Mouse (Mus musculus) bone marrow macrophage, adult 2 months (primary cell): Measurements from ENCODE around the gene Adar. TPM values are rescaled to one million over a fixed set of nuclear protein-coding genes. Genes with fewer than 3 reads are reported as not detected.
A peak's percentile ranks its signal among the peaks of the same experiment; 100 is the strongest.

ENCODE experiments used
- H3K27ac ChIP-seq: 2 replicates; pipeline ENCODE4 v1.5.1; 2012; ENCODE audit warnings: low read depth, low read length; ENCODE audit not compliant: insufficient read depth
- H3K4me1 ChIP-seq: 2 replicates; pipeline ENCODE4 v1.6.1; 2012; ENCODE audit warnings: low read length; ENCODE audit not compliant: control insufficient read depth, insufficient read depth
- H3K4me3 ChIP-seq: 2 replicates; pipeline ENCODE4 v1.5.1; 2012; ENCODE audit warnings: mild to moderate bottlenecking, low read length, moderate library complexity; ENCODE audit not compliant: insufficient read depth
- CTCF ChIP-seq: IDR thresholded peaks from 2 replicates; pipeline ENCODE4 v1.5.1; 2012; ENCODE audit warnings: low read depth, mild to moderate bottlenecking, low read length, moderate library complexity
- POLR2A ChIP-seq: IDR thresholded peaks from 2 replicates; pipeline ENCODE4 v1.6.1; 2012; ENCODE audit warnings: mild to moderate bottlenecking, low read depth, low read length, borderline replicate concordance
- polyA plus RNA-seq: library from polyadenylated mRNA; stranded (reverse); fragments of >200 nt; gene quantifications from 2 replicates; pipeline ENCODE4 v1.2.4, GENCODE M21; 2012; ENCODE audit not compliant: missing spikeins, insufficient read depth, insufficient read length

Adar gene
- polyA plus RNA-seq, 1 experiment, result 61.1 TPM

GRCm38 (mm10) chr3:89772588-89772967 is 57.8 kb downstream of the Adar start:
- Histone ChIP-seq H3K4me3 (peak overlapping the region; percentile 96), H3K27ac (peak overlapping the region; percentile 91), H3K4me1 (peaks cover 29% of the 10 kb centered on the region)
- TF ChIP-seq CTCF, result peak; percentile 85
- no peak for TF ChIP-seq POLR2A

DNA sequence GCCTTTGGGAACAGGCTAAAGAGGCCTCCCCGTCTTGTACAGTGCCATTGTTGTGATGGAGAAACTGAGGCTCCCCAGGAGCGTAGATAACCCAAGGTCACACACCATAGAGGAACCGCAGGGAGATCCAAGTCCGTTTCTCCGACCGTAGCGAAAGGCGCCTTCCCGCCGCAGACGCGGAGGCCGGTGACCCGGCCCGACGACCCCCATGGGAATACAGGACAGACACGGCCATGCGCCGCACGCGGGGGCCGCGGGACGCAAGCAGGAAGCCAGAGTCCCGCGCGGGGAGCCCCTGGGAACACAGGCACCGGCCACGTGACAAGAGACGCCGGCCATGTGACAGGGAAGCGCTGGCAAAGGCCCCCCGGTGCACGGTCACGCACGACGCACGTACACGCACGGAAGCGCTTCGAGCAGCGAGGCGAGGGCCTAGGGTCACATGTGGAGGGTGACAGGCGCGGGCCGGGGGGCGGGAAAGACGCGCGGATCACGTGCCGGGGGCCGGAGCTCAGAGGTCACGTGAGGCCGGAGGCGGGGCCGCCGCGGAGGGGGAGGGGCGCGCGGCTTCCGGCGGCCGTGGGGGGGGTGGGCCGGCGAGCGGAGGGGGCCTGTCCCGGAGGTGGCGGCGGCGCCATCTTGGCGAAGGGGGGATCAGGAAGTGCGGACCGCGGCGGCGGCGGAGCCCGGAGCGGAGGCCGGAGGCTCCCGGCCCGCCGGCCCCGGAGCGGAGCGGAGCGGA is 58.3 kb downstream of the Adar start, which contains the start of gene Ube2q1:
Gene Ube2q1, plus strand, starts transcription at position 649 of the 742 bp plus-strand sequence.
- no peak for TF ChIP-seq CTCF
- TF ChIP-seq POLR2A, result no peak
- Histone ChIP-seq H3K4me1 (peaks cover 30% of the 10 kb centered on the region), H3K27ac (peak within 1 kb of the TSS; percentile 91), H3K4me3 (peak within 1 kb of the TSS; percentile 97)

DNA sequence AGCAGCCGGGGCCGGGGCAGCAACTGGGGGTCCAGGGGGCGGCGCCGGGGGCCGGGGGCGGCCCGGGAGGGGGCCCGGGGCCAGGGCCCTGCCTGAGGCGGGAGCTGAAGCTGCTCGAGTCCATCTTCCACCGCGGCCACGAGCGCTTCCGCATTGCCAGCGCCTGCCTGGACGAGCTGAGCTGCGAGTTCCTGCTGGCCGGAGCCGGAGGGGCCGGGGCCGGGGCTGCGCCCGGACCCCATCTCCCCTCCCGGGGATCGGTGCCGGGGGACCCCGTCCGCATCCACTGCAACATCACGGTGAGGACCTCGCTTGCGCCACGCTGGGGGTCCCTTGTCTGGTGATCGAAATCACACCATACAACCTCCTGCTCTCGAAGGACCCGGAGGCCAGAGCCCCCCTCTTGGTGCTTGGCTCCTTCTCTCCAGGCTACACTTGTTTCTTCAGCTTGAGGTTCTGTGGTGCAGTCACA is 59.0 kb downstream of the Adar start:
- Histone ChIP-seq H3K27ac (peak overlapping the region; percentile 85), H3K4me3 (peak overlapping the region; percentile 97), H3K4me1 (peaks cover 34% of the 10 kb centered on the region)
- TF ChIP-seq CTCF, result no peak

DNA sequence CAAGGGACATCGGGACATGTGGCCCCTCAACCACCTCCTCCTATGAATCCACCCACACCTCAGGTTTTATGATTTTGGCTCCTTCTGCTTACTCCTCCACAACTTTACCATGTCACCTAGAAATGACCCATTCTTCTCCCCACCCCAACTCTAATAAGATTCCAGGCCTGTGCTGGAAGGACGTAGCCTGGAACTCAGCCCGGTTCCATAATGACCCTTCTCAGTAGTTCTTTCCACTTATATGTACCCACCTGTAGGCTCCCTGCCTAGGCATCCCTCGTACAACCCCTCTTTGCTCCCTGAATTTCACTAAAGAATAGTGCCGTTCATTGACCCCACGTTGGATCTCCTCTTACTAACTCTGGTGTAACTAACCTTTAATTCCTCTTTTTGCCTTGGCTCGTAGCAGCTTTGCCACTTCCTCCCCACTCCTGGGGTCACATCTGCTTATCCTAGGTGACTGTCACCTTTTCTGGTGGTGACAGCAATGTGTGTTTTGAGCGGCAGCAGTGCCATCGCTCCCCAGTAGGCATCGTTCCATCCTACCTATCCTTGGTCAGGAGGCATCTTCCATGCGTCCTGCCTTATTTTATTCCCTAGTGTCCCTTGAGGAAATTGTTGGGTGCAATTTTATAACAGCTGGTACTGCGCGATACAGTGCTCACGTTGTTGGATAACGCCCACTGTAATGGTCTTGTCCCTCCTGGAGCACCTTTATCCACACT is 59.6 kb downstream of the Adar start:
- peaks cover 36% of the 10 kb centered on the region for H3K4me1 ChIP-seq
- peak overlapping the region; percentile 85 for H3K27ac ChIP-seq

DNA sequence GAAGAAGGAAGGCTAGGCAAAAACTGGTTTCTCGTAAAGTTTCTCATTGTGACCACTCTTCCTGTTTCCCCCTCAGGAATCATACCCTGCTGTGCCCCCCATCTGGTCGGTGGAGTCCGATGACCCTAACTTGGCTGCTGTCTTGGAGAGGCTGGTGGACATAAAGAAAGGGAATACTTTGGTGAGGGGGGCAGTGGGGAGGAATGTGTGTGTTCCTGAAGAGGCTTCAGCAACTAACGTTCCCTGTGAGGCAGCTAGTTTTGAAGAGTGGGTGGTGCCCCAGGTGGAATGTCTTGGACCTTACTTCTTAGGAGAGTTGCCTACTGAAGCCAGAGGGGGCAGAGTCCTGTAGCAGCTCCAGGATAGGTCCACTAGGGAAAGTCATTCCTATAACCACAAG is 61.2 kb downstream of the Adar start:
- H3K27ac ChIP-seq, result no peak overlapping the region
- H3K4me1 ChIP-seq, result peaks cover 36% of the 10 kb centered on the region
- no peak overlapping the region for H3K4me3 ChIP-seq
- TF ChIP-seq CTCF, result no peak

More for the DNA sequence above, 59.6 kb downstream of the Adar start:
- TF ChIP-seq POLR2A (no peak), CTCF (no peak)
- peak overlapping the region; percentile 97 for H3K4me3 ChIP-seq

- TF ChIP-seq POLR2A (no peak), CTCF (no peak)
Observed at GRCm38 (mm10) chr3:89780102-89780501, 65.3 kb downstream of the Adar start.

GRCm38 (mm10) chr3:89781640-89782039 is 66.8 kb downstream of the Adar start:
- TF ChIP-seq CTCF (no peak), POLR2A (no peak)
- Histone ChIP-seq H3K27ac (no peak overlapping the region), H3K4me1 (peaks cover 17% of the 10 kb centered on the region), H3K4me3 (no peak overlapping the region)

More at GRCm38 (mm10) chr3:89780102-89780501, 65.3 kb downstream of the Adar start:
- no peak overlapping the region for H3K4me3 ChIP-seq
- no peak overlapping the region for H3K27ac ChIP-seq
- H3K4me1 ChIP-seq, result peaks cover 30% of the 10 kb centered on the region

DNA sequence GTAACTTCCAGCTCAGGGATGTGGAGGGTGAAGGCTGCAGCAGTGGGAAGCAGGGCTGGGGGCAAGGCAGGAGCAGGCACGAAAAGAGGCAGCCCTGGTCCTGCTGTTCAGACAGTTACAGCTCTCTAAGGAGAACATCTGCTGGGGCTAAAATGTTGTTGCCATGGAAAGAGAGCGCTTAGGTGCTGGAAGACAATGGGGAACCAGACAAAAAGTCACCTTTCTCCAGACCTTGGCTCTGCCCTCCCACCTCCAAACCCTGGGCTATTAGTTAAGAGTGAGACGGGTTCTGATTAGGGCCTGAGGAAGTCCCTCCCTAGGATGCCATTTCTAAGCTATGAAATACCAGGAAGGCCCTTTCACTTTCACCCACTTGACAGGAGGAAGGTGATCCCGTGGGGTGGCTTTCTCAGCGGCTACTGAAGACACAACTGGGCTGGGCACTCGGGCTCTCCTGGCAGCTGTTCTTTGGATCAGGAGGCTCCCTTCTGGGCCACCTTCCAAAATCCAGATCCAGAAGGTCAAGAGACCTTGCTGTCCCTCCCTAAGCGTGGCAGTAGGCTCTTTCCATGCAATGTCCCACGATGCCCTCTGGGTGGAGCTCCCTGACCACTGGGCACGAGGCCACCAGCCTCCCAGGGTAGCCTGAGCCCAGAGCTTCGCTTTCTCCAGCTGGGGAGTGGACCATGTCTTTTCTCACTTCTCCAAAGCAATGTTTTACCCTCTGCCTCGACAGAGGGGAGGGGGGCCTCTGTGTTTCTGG is 70.3 kb downstream of the Adar start:
- Histone ChIP-seq H3K4me3 (peak overlapping the region; percentile 29), H3K27ac (peak overlapping the region; percentile 41), H3K4me1 (peaks cover 6% of the 10 kb centered on the region)
- no peak for TF ChIP-seq POLR2A
- TF ChIP-seq CTCF, result peak; percentile 91

DNA sequence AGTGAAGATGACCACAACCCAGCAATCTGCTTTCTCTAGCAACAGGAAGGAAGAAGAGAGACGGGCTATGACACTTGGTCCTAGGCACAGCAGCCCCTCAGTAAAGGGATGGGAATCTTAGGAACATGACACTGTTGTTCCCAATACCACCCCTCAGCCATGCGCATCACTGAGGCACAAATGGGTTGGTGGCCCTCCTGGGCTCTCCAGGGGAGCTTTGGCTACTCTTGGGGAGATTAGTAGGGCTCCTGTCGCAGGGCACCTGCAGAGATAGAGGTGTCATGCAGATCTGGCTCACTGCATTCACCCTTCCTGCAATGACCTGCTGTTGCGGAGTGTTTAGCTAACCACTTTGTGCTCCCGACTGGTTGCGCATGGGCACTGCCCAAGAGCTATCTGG is 71.5 kb downstream of the Adar start:
- TF ChIP-seq CTCF (no peak), POLR2A (no peak)
- peaks cover 6% of the 10 kb centered on the region for H3K4me1 ChIP-seq
- no peak overlapping the region for H3K4me3 ChIP-seq
- H3K27ac ChIP-seq, result no peak overlapping the region

DNA sequence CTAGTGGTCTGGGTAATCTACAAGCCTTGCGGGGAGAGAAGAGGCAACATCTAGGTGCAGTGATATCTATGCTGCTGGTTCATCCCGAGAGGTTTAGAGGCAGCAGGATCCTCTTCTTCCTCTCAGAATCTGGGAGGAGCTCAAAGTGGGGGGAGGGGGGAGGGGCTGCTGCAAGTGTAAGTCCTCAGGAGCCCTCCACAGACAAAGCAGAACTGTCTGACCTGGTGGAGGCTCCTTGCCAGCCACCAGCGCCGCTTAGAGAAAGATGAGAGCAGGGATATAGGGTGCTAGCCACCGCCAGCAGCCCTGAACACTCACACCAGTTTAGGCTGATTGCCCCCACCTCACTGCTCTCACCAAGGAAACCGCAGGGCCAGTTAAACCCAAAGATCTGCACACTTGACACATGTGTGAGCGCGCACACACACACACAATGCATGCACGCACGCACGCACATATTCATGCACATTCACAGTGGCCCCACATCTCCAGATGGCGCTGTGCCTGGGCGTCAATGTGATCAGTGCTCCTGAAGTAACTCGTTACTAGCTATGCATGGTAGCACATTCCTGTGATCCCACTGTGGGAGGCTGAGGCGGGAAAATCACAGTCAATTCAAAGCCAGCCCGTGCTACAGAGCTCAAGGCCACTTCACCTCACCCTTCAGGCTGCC is 74.0 kb downstream of the Adar start:
- Histone ChIP-seq H3K27ac (no peak overlapping the region), H3K4me1 (peaks cover 6% of the 10 kb centered on the region), H3K4me3 (no peak overlapping the region)
- TF ChIP-seq CTCF (no peak), POLR2A (no peak)
